Mouse (Mus musculus) hindbrain, embryonic 11.5 days (tissue): ENCODE measurements at regions not wholly inside any gene's neighbourhood (a gene's known extent, or its start where the extent isn't known, plus 50 kb on each side); places are given as distances from the start of the nearest gene placed in this dataset.

Experiments
- ATAC-seq: fragments of 200-750 bp; cut with Nextera tagmentation; 2 replicates; pipeline ENCODE4 v1.8.0; 2017; ENCODE audit warnings: mild to moderate bottlenecking, moderate TSS enrichment, moderate library complexity; ENCODE audit not compliant: low FRiP score
- DNase-seq: peaks from one replicate; pipeline ENCODE4 v3.0.0-alpha.2; 2015; ENCODE audit warnings: low spot score
- H3K27ac ChIP-seq: fragments of 300-500 bp; sonication (generic); 2 replicates; pipeline ENCODE4 v1.5.1; 2014; ENCODE audit warnings: mild to moderate bottlenecking, low read depth, low read length
- H3K27me3 ChIP-seq: fragments of 300-500 bp; sonication (generic); 2 replicates; pipeline ENCODE4 v1.6.1; 2014; ENCODE audit warnings: mild to moderate bottlenecking, low read length, moderate library complexity, mixed read lengths; ENCODE audit not compliant: control insufficient read depth, insufficient read depth
- H3K36me3 ChIP-seq: fragments of 300-500 bp; sonication (generic); 2 replicates; pipeline ENCODE4 v1.6.1; 2014; ENCODE audit warnings: mild to moderate bottlenecking, low read length, moderate library complexity, mixed read lengths; ENCODE audit not compliant: control insufficient read depth, insufficient read depth
- H3K4me1 ChIP-seq: fragments of 300-500 bp; sonication (generic); replicated peaks from 2 replicates; pipeline ENCODE4 v1.6.1; 2014; ENCODE audit warnings: low read length, mixed read lengths; ENCODE audit not compliant: control insufficient read depth, insufficient read depth
- H3K4me2 ChIP-seq: fragments of 300-500 bp; sonication (generic); replicated peaks from 2 replicates; pipeline ENCODE4 v1.6.1; 2014; ENCODE audit warnings: mild to moderate bottlenecking, low read depth, low read length
- H3K4me3 ChIP-seq: fragments of 300-500 bp; sonication (generic); 2 replicates; pipeline ENCODE4 v1.5.1; 2014; ENCODE audit warnings: low read depth, low read length
- H3K9ac ChIP-seq: fragments of 300-500 bp; sonication (generic); 2 replicates; pipeline ENCODE4 v1.6.1; 2014; ENCODE audit warnings: low read depth, low read length
- H3K9me3 ChIP-seq: fragments of 300-500 bp; sonication (generic); 2 replicates; pipeline ENCODE4 v1.6.1; 2016; ENCODE audit warnings: low read length; ENCODE audit not compliant: control insufficient read depth
- WGBS: fragments of 180-500 bp; shearing (Covaris S2); extraction: QIAGEN DNeasy Blood & Tissue Kit; methylation state at CpG from one replicate; pipeline ENCODE4 v1.1.7; 2014; 5-methylcytosine and 5-hydroxymethylcytosine counted together

DNA sequence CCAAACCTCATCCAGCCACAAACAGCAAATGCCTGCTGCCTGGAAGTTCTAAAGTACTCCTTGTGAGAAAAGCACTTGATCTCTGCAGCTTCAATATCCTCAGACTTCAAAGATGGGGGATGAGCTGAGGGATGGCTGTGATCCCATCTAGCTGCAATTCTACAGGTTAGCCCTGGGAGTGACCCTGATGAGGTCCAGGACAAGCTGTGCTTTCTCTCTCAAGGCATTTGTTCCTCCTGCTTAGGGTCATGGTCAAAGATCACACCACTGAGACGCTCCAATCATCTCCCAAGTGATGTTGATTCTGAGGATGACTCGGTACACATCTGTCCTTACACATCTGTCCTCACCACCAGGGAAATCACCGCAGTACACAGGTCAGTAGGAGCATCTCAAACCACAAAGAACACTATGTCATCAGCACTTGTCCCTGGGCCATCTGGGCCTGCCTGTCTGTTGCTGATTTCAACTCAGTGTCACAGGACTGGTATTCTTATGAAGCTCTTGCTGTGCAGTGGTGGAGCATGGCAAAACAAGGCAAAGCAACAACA, 327.6 kb upstream of the Meis1 start:
- H3K4me3 ChIP-seq, result no peak overlapping the region
- no peak overlapping the region for H3K9ac ChIP-seq
- ATAC-seq (no peak), DNase-seq (no peak)
- H3K4me2 ChIP-seq, result no peak overlapping the region
- H3K36me3 ChIP-seq, result no peaks in the 10 kb centered on the region
- no peaks in the 10 kb centered on the region for H3K4me1 ChIP-seq
- no peak overlapping the region for H3K27ac ChIP-seq
- no peaks in the 10 kb centered on the region for H3K27me3 ChIP-seq
- no peaks in the 10 kb centered on the region for H3K9me3 ChIP-seq
- 68% methylated on average over 3 of the region's 3 CpGs for WGBS

DNA sequence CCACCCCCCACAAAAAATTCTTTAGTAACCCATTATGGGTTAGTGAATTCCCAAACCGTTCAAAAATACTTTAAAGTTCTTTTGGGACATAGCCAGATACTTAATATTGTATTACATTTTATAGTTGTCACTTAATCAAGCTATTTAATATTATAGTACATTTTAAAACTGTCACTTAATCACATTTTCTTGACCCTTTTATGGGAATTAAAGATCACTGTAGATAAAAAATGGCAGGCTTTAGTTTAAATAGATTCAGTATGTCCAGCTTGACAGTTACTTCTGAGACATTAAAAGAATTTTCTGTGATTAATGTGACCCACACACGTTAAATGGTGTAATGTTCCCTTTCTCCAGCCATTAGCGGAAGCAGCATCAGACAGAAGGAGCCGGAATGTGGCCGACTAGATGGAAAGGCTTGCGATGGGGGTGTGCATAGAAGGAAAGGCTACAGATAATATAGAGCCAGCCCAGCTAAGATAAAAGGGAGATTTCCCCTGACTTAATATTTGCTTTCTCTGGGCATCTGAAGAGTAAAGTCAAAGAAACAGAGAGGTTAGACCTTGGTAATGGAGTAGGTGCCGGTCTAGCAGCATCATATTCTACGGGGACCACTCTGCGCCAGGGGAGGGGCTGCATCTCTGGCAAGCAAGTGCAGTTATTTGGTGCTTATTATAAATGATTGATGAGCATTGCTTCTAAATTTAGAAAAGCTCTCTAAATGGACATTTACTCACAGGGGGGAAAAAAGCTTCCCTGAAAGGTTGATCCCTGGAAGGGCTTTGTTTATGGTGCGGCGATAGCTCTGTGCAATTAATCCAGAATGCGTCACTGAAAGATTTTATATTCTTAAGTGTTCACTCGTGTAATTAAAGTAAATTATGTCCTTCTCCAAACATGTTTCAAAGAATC, 331.8 kb upstream of the Meis1 start:
- ATAC-seq, result peak; percentile 67
- DNase-seq, result peak; percentile 37
- no peak overlapping the region for H3K9ac ChIP-seq

DNA sequence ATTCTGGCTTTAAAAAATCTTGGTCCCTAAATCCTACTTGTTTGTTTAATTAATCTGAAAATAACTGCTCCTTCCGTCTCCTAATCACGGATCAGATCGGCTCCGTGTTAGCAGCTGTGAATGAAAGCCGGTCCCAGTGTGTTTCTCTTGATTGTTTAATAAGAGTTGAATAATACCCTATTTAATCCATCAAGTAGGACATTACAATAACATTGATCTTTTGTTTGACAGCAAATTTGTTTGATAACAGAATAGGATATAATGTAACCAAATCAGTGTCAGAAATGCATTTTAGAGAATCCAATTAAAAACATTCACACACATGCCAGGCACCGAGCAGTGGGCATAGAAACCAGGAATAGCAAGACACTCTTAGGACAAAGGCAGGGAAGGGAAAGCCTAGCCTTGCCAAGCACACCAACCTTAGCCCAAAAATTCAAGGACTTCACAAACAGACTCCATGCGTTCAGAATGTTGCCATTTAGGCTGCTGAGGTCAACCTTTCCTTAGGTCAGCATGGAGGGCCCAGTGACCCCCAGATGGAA, 332.5 kb upstream of the Meis1 start:
- no peaks in the 10 kb centered on the region for H3K27me3 ChIP-seq
- peak; percentile 44 for DNase-seq
- peak overlapping the region; percentile 65; the same call in 1 of the 2 replicates for H3K27ac ChIP-seq
- no peaks in the 10 kb centered on the region for H3K9me3 ChIP-seq
- H3K4me3 ChIP-seq, result no peak overlapping the region
- H3K36me3 ChIP-seq, result no peaks in the 10 kb centered on the region
- H3K9ac ChIP-seq, result no peak overlapping the region
- 27% methylated on average over 7 of the region's 7 CpGs for WGBS
- ATAC-seq, result peak; percentile 46
- H3K4me1 ChIP-seq, result peaks cover 5% of the 10 kb centered on the region; the same call in 1 of the 2 replicates
- peak overlapping the region; percentile 6 for H3K4me2 ChIP-seq

More for the DNA sequence above, 331.8 kb upstream of the Meis1 start:
- Histone ChIP-seq H3K27ac (peak overlapping the region; percentile 65), H3K36me3 (no peaks in the 10 kb centered on the region), H3K27me3 (no peaks in the 10 kb centered on the region), H3K9me3 (no peaks in the 10 kb centered on the region), H3K4me1 (peaks cover 5% of the 10 kb centered on the region; the same call in 1 of the 2 replicates), H3K4me3 (no peak overlapping the region), H3K4me2 (peak overlapping the region; percentile 6; the same call in 1 of the 2 replicates)
- 56% methylated on average over 13 of the region's 13 CpGs for WGBS

DNA sequence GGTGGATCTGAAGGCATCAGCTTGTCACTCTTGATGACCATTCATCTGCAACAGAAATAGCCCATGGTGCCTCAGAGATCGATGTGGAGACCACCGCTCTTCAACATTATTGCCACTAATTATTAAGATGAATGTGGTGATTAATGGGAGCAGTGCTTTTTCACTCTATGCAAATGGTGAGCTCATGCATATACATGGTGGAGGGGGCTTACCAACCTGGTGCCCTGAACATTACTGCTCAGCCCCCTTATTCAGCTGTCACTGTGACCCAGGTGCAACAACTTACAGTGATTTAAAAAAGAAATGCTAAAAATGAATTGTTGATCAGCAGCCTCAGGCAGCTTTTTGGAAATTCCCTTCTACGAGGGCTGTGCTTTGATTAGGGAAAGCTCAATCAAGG, 334.9 kb upstream of the Meis1 start:
- H3K4me3 ChIP-seq, result no peak overlapping the region
- ATAC-seq (peak; percentile 80), DNase-seq (peak; percentile 24)
- 59% methylated on average over 3 of the region's 3 CpGs for WGBS
- H3K9me3 ChIP-seq, result no peaks in the 10 kb centered on the region
- H3K27me3 ChIP-seq, result no peaks in the 10 kb centered on the region
- peaks cover 5% of the 10 kb centered on the region; the same call in 1 of the 2 replicates for H3K4me1 ChIP-seq
- H3K4me2 ChIP-seq, result no peak overlapping the region
- no peak overlapping the region for H3K9ac ChIP-seq
- H3K36me3 ChIP-seq, result no peaks in the 10 kb centered on the region
- no peak overlapping the region for H3K27ac ChIP-seq

DNA sequence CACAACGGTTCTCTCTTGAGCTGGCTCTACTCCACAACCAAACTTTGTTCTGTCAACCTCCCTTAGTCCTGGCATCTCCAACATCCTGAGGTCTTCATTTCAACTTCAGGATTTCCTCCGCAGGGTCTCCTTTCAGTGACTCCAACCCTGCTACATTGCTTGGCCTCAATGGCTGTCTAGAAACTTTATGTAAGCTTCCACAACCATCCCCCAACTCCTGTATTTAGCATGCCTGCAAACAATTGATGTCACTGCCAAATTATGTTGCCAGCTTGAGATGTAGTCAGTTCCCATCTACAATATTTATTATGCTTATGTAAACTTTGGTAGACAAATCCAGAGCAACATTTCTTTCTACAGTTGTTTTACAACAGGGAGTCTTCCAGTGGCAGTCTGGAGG, 336.4 kb upstream of the Meis1 start:
- Histone ChIP-seq H3K27me3 (no peaks in the 10 kb centered on the region), H3K9ac (no peak overlapping the region), H3K9me3 (no peaks in the 10 kb centered on the region), H3K4me2 (no peak overlapping the region), H3K27ac (no peak overlapping the region), H3K36me3 (no peaks in the 10 kb centered on the region), H3K4me1 (peaks cover 5% of the 10 kb centered on the region; the same call in 1 of the 2 replicates), H3K4me3 (no peak overlapping the region)
- ATAC-seq (no peak), DNase-seq (no peak)
- WGBS, result 75% methylated on average over 2 of the region's 2 CpGs

DNA sequence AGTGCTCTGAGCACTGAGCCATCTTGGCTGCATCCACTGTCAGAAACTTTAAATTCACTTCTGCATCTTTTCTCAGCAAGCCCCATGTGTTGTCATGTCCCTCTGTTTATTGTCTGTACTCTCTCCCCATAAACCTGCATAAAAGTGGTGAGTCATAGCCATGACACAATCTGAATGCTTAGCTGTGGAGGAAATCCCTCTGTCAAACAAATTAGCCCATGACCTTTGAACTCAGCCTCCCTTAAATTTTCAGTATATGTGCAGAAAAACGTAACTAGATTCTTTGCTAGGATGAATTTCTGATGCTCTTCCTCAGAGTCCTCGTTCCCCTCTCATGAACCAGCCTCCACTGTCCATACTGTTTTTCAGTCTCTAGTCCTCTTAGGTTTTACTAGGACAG, 337.4 kb upstream of the Meis1 start:
- WGBS, result 63% methylated on average over 2 of the region's 2 CpGs
- Histone ChIP-seq H3K4me3 (no peak overlapping the region), H3K9me3 (no peaks in the 10 kb centered on the region), H3K4me1 (peaks cover 5% of the 10 kb centered on the region; the same call in 1 of the 2 replicates), H3K27ac (no peak overlapping the region), H3K27me3 (no peaks in the 10 kb centered on the region), H3K4me2 (no peak overlapping the region), H3K9ac (no peak overlapping the region), H3K36me3 (no peaks in the 10 kb centered on the region)
- DNase-seq, result no peak
- no peak for ATAC-seq

DNA sequence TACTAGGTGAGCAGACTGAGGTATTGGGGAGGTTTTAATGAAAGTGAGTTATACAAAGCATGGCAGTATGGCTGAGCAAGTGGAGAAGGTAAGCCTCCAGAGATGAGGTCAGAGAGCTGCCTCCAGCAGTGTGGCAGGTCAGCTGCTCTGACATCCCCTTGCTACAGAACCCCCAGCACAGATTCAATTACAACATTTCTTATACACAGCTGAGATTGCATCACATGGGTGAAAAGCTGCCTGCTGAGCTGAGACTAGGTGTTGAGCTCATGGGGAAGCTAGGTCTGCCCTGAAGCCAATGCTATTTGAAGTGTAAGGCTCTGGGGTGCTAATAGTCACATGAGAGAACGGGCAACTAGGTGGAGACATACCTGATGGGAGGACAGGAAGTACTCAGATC, 350.4 kb upstream of the Meis1 start:
- Histone ChIP-seq H3K9me3 (no peaks in the 10 kb centered on the region), H3K4me1 (no peaks in the 10 kb centered on the region), H3K27ac (no peak overlapping the region), H3K27me3 (no peaks in the 10 kb centered on the region), H3K4me2 (no peak overlapping the region), H3K4me3 (no peak overlapping the region), H3K36me3 (no peaks in the 10 kb centered on the region), H3K9ac (no peak overlapping the region)
- no peak for ATAC-seq
- WGBS, result 58% methylated on average over 1 of the region's 1 CpGs
- DNase-seq, result no peak

DNA sequence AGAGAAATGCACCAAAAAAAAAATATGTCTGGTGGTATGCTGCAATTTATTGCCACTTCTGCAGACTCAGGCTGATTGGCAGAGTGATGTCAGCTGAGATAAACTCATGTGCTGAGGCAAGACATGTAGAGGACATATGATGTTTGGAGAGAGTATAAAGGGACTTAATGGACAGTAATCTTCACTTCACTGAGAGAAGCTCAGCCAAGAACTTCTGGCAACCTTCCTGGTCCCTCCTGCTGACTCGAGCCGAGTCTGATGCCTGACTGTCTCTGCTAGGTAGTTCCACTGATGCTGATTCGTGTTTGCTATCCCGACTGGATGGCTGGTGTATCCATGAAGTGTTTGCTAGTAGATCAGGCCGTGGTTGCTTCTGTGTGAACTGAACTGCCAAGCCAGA, 354.7 kb upstream of the Meis1 start:
- no peak for DNase-seq
- Histone ChIP-seq H3K27ac (no peak overlapping the region), H3K4me3 (no peak overlapping the region), H3K27me3 (no peaks in the 10 kb centered on the region), H3K9ac (no peak overlapping the region), H3K36me3 (no peaks in the 10 kb centered on the region), H3K4me1 (no peaks in the 10 kb centered on the region), H3K9me3 (no peaks in the 10 kb centered on the region), H3K4me2 (no peak overlapping the region)
- no peak for ATAC-seq
- WGBS, result 83% methylated on average over 5 of the region's 5 CpGs
